Mouse (Mus musculus) testis, adult 2 months (tissue): ENCODE data around the gene Ppp1r14b. TPM values are rescaled to one million over a fixed set of nuclear protein-coding genes. Genes with fewer than 3 reads are reported as not detected.

Experiments
- H3K27ac ChIP-seq: fragments of 200-500 bp; 2 replicates; pipeline ENCODE4 v1.5.1; 2012; ENCODE audit warnings: low read depth, low read length; ENCODE audit not compliant: control insufficient read depth, insufficient read depth
- H3K27me3 ChIP-seq: fragments of 200-500 bp; 2 replicates; pipeline ENCODE4 v1.6.1; 2012; ENCODE audit warnings: mild to moderate bottlenecking, low read length, moderate library complexity; ENCODE audit not compliant: control insufficient read depth, insufficient read depth
- H3K36me3 ChIP-seq: fragments of 200-500 bp; 2 replicates; pipeline ENCODE4 v1.6.1; 2012; ENCODE audit warnings: mild to moderate bottlenecking, low read length; ENCODE audit not compliant: control insufficient read depth, insufficient read depth
- H3K4me1 ChIP-seq: fragments of 200-500 bp; 2 replicates; pipeline ENCODE4 v1.6.1; 2012; ENCODE audit warnings: low read length; ENCODE audit not compliant: control insufficient read depth, insufficient read depth
- H3K4me3 ChIP-seq: fragments of 200-500 bp; 2 replicates; pipeline ENCODE4 v1.5.1; 2012; ENCODE audit warnings: low read depth, mild to moderate bottlenecking, low read length, moderate library complexity, mixed read lengths; ENCODE audit not compliant: control insufficient read depth
- CTCF ChIP-seq: fragments of 200-500 bp; IDR thresholded peaks from 2 replicates; pipeline ENCODE4 v1.5.1; 2012; ENCODE audit warnings: low read depth, mild to moderate bottlenecking, inconsistent platforms, low read length, moderate library complexity; ENCODE audit not compliant: control insufficient read depth, insufficient read depth, insufficient replicate concordance
- POLR2A ChIP-seq: fragments of 200-500 bp; IDR thresholded peaks from 2 replicates; pipeline ENCODE4 v1.6.1; 2012; ENCODE audit warnings: low read depth, mild to moderate bottlenecking, inconsistent platforms, low read length, moderate library complexity; ENCODE audit not compliant: control insufficient read depth
- polyA plus RNA-seq: library from polyadenylated mRNA; depleted of rRNA; stranded (reverse); fragments of >200 nt; gene quantifications from 2 replicates; pipeline ENCODE4 v1.2.3, GENCODE M21; 2012

Gene Ppp1r14b
- polyA plus RNA-seq, 1 experiment = 154 TPM

DNA sequence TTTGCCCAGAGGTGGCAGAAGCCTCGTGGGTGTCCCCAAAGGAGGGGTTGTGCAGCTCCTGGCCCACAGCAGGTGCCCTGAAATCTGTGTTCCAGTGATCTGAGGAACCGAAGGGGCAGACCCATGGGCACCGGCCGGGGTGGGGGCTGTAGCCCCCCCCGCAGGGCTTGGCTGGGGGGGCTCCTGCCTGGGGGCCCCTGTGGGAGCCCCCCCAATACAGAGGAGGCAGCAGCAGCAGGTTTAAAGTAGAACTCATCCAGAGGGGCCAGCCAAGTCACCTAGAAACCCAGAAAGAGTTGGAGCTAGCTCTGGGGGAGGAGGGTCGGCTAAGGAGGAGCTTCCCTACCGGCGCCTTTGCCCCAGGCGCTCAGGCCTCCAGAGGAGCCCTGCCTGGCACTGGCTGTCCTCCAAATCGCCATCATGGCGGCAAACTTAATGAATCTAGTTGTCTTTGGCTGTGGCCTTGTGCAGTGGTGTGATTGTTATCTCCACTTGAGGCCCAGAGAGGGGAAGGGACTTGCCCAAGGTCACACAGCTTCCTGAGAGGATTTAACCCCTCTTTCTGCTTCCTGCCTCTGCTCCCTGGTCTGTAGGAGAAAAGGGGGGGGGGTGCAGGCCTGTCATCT is 4.2 kb upstream of the Ppp1r14b start:
- Histone ChIP-seq H3K36me3 (no peaks in the 10 kb centered on the region), H3K4me3 (no peak overlapping the region; the same call in 1 of the 2 replicates), H3K27me3 (no peaks in the 10 kb centered on the region), H3K27ac (no peak overlapping the region), H3K4me1 (peaks cover 24% of the 10 kb centered on the region)
- no peak for TF ChIP-seq CTCF
- no peak for TF ChIP-seq POLR2A

- Histone ChIP-seq H3K36me3 (no peaks in the 10 kb centered on the region), H3K27ac (no peak overlapping the region), H3K4me3 (no peak overlapping the region), H3K4me1 (peaks cover 31% of the 10 kb centered on the region), H3K27me3 (no peaks in the 10 kb centered on the region)
- no peak for TF ChIP-seq POLR2A
- TF ChIP-seq CTCF = no peak
These were observed 3.1 kb upstream of the Ppp1r14b start for GRCm38 (mm10) chr19:6971644-6972043.

DNA sequence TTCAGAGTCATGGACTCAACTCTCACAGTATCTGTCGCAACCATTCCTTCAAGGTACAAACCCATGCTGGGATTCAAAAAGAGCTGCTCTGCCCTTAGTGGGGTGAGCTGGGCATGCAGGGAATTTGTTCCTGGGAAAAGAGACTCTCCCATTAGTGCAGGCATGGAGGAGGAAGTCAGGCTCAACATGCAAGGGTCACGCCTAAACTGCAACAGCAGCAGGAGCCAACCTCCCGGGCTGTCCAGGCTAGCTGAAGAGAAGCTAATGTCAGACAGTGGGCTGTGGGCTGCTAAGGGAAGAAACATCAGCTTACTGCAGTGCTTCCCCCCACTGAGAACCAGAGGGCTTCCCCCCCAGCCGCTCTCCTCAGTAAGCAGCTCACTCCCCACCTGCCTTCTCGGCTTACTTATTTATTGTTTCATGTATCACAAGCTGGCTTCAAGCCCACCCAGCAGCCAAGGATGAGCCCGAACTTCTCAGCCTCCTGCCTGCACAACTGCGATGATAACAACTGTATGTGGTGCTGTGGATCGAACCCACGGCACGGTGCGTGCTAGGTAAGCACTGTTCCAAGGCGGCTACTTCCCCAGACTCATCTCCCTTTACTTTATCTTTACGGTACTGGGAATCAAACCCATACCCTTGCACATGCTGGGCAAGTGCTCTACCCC is 2.4 kb upstream of the Ppp1r14b start:
- Histone ChIP-seq H3K27me3 (no peaks in the 10 kb centered on the region), H3K4me1 (peaks cover 31% of the 10 kb centered on the region), H3K4me3 (no peak overlapping the region), H3K36me3 (no peaks in the 10 kb centered on the region), H3K27ac (no peak overlapping the region)
- TF ChIP-seq CTCF (no peak), POLR2A (no peak)

- peaks cover 29% of the 10 kb centered on the region for H3K4me1 ChIP-seq
These were observed 1.1 kb upstream of the Ppp1r14b start for GRCm38 (mm10) chr19:6973581-6974190.

DNA sequence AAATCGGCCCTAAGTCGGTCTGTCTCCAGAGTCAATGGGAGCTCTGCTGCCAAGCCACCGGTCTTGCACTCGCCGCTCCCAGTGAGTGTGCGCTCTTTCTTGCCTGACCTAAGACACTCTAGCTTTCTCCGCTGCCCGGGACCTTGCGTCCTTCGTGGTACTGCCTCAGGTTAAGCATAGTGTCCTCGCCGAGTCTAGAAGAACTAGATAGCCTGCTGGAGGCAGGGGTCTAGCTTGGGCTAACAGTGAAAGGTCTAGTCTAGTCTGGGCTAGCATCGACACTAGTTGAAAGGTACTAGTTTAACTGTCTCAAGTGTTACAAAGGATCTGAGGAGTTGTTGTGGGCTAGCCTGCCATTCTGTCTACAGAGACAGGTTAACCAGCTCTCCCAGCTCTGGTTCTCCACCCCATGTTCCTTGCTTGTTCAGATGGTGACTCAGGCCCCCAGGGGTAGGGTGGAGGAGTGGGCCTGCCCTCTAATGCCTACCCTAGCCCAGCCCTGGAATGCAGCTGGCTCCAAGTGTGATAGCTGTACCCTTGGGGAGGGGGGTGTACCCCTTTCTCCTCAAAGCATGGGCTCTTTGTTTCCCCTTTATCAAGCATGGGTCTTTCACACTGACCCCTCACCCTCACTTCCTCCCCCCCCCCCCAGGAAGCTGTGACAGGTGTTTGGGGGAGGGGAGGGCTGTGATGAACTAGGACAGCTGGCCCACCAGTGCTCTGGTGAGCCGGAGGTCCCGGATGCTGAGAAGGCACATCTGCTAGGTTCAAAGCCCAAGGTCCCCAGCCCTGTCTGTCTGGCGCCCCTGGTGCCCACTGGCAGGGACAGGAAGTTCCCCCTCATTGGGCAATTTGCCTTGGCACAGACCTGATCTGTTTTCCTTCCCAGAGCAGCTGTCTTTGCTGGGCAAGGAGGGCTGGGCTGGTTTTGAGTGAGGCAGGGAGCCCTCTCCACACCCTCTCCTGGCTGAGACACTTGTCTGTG is 1.1 kb downstream of the Ppp1r14b start, which contains the start of gene Plcb3:
Gene Plcb3, minus strand, starts transcription at position 934 of the 985 bp plus-strand sequence.
- H3K4me3 ChIP-seq = peak within 1 kb of the TSS; percentile 91
- TF ChIP-seq POLR2A (no peak; the same call in 1 of the 2 replicates), CTCF (no peak)
- H3K36me3 ChIP-seq = no peaks in the 10 kb centered on the region
- no peaks in the 10 kb centered on the region for H3K27me3 ChIP-seq
- H3K27ac ChIP-seq = peak within 1 kb of the TSS; percentile 77
- H3K4me1 ChIP-seq = peaks cover 27% of the 10 kb centered on the region

More at GRCm38 (mm10) chr19:6973581-6974190, 1.1 kb upstream of the Ppp1r14b start:
- TF ChIP-seq POLR2A (no peak), CTCF (no peak)
- H3K36me3 ChIP-seq = no peaks in the 10 kb centered on the region
- H3K27ac ChIP-seq = no peak overlapping the region
- peak overlapping the region; percentile 89 for H3K4me3 ChIP-seq
- H3K27me3 ChIP-seq = no peaks in the 10 kb centered on the region

DNA sequence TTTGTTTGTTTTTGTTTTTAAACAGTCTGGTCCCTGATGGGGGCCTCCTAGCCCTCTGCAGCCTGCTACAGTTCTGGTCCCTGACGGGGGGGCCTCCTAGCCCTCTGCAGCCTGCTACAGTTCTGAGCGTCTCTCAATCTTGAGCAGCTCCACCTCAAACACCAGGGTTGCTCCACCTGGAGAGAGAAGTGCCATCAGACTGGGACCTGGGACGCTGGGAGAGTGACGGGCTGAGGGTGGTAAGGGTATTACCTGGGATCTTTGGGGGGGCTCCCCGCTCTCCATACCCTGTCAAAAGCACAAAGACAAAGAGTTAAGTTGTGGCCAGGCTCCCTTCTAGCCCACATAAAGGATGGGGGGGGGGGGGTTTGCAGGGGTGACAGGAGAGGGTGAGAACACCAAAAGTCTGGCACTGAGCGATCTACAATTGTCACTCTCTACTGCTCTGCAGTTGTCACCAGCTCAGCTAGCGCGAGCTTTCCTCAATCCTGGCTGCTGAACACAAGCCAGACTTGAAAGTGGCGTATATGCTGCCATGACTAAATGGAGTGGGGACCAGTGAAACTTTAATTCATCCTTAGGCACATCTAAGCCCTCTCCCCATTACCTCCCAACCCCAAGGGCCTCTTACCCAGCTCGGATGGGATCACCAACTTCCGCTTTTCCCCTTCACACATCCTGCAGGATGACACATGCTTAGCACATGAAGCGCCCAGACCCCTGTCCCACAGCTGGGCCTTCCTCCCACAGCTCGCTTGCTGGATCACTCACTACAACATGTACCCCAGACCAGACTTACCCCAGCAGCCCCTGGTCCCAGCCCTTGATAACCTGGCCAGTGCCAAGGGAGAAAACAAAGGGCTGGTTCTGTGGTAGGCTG is 3.2 kb downstream of the Ppp1r14b start:
- H3K27me3 ChIP-seq = no peaks in the 10 kb centered on the region
- no peak overlapping the region for H3K27ac ChIP-seq
- TF ChIP-seq POLR2A (no peak), CTCF (no peak)
- H3K36me3 ChIP-seq = no peaks in the 10 kb centered on the region; the same call in 1 of the 2 replicates
- H3K4me1 ChIP-seq = peaks cover 27% of the 10 kb centered on the region
- H3K4me3 ChIP-seq = no peak overlapping the region
